Mouse (Mus musculus) midbrain, embryonic 14.5 days (tissue): ENCODE results near the gene Tet1. TPM values are rescaled to one million over a fixed set of nuclear protein-coding genes. Genes with fewer than 3 reads are reported as not detected.

Experiments
- ATAC-seq: fragments of 200-750 bp; cut with Nextera tagmentation; 2 replicates; pipeline ENCODE4 v1.8.0; 2017; ENCODE audit warnings: moderate number of reproducible peaks, moderate library complexity; ENCODE audit not compliant: low FRiP score, low TSS enrichment
- DNase-seq: peaks from one replicate; pipeline ENCODE4 v3.0.0-alpha.2; 2015
- H3K27ac ChIP-seq: fragments of 300-500 bp; sonication (generic); replicated peaks from 2 replicates; pipeline ENCODE4 v1.5.1; 2014; ENCODE audit warnings: mild to moderate bottlenecking, low read depth, low read length, moderate library complexity
- H3K27me3 ChIP-seq: fragments of 300-500 bp; sonication (generic); 2 replicates; pipeline ENCODE4 v1.6.1; 2014; ENCODE audit warnings: low read length, control low read depth, mixed read lengths; ENCODE audit not compliant: control insufficient read depth, insufficient read depth
- H3K36me3 ChIP-seq: fragments of 300-500 bp; sonication (generic); 2 replicates; pipeline ENCODE4 v1.6.1; 2014; ENCODE audit warnings: low read length, control low read depth; ENCODE audit not compliant: control insufficient read depth, insufficient read depth
- H3K4me1 ChIP-seq: fragments of 300-500 bp; sonication (generic); 2 replicates; pipeline ENCODE4 v1.6.1; 2014; ENCODE audit warnings: mild to moderate bottlenecking, antibody characterized with exemption, low read length, control low read depth; ENCODE audit not compliant: control insufficient read depth, insufficient read depth
- H3K4me2 ChIP-seq: fragments of 300-500 bp; sonication (generic); 2 replicates; pipeline ENCODE4 v1.6.1; 2014; ENCODE audit warnings: mild to moderate bottlenecking, low read length, moderate library complexity
- H3K4me3 ChIP-seq: fragments of 300-500 bp; sonication (generic); replicated peaks from 2 replicates; pipeline ENCODE4 v1.5.1; 2014; ENCODE audit warnings: low read depth, low read length
- H3K9ac ChIP-seq: fragments of 300-500 bp; sonication (generic); replicated peaks from 2 replicates; pipeline ENCODE4 v1.6.1; 2014; ENCODE audit warnings: mild to moderate bottlenecking, low read length, moderate library complexity
- H3K9me3 ChIP-seq: fragments of 300-500 bp; sonication (generic); 2 replicates; pipeline ENCODE4 v1.6.1; 2016; ENCODE audit warnings: low read length, control low read depth, mixed read lengths; ENCODE audit not compliant: control insufficient read depth
- WGBS: fragments of 180-500 bp; shearing (Covaris S2); extraction: QIAGEN DNeasy Blood & Tissue Kit; methylation state at CpG from one replicate; pipeline ENCODE4 v1.1.7; 2014; 5-methylcytosine and 5-hydroxymethylcytosine counted together
- polyA plus RNA-seq: library from polyadenylated mRNA; unstranded; fragments of >200 nt; fragmentation: Nextera tagmentation; extraction: Ambion mirVana; gene quantifications from 2 replicates; pipeline ENCODE4 v1.2.1, GENCODE M21; 2014

The Tet1 gene
- polyA plus RNA-seq, 1 experiment from 2014 or later: 44.3 TPM

DNA sequence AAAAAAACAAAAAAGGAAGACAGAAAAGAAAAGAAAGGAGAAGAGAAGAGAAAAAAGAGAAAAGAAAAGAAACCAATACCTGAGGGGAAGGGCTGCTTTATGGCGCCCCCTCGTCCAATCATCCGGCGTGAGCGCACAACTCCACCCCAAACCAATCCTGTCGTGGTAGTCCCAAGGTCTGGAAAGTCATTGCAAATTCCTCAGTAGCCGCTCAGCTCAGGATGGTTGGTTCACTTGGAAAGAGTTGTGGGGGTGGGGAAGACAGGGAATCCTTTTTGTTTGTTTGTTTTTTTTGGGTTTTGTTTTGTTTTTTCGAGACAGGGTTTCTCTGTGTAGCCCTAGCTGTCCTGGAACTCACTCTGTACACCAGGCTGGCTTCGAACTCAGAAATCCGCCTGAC, 23.3 kb downstream of the Tet1 start:
- peaks cover 7% of the 10 kb centered on the region; the same call in 1 of the 2 replicates for H3K27me3 ChIP-seq
- H3K4me3 ChIP-seq: peak overlapping the region; percentile 50; the same call in 1 of the 2 replicates
- peaks cover 17% of the 10 kb centered on the region; the same call in 1 of the 2 replicates for H3K4me1 ChIP-seq
- peak overlapping the region; percentile 96 for H3K4me2 ChIP-seq
- H3K27ac ChIP-seq: no peak overlapping the region
- H3K9ac ChIP-seq: no peak overlapping the region
- WGBS: 46% methylated on average over 10 of the region's 10 CpGs
- ATAC-seq: no peak
- H3K9me3 ChIP-seq: no peaks in the 10 kb centered on the region
- no peaks in the 10 kb centered on the region for H3K36me3 ChIP-seq
- no peak for DNase-seq

DNA sequence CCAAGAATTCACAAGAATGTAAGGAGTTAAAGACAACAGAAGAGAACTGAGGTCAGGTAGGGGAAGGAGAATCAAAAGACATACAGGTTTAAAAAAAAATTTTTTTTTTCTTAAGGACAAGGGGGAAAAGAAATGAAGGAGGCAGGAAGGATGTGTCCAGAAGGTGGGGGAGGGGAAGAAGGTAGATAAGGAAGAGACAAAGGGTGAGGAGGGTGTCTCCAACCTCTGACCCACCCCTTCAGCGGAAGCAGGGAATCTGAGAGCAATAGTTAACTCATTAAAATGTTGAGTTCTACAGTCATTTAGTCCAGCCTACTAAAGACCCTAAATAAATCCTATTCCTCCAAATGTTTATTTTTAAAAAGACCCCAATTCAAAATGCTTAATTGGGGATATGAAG, 24.3 kb downstream of the Tet1 start:
- Histone ChIP-seq H3K4me2 (peak overlapping the region; percentile 1; the same call in 1 of the 2 replicates), H3K9me3 (no peaks in the 10 kb centered on the region), H3K9ac (no peak overlapping the region), H3K36me3 (no peaks in the 10 kb centered on the region), H3K27ac (no peak overlapping the region), H3K27me3 (peaks cover 7% of the 10 kb centered on the region; the same call in 1 of the 2 replicates), H3K4me1 (peaks cover 17% of the 10 kb centered on the region; the same call in 1 of the 2 replicates), H3K4me3 (no peak overlapping the region)
- WGBS: 52% methylated on average over 1 of the region's 1 CpGs
- no peak for ATAC-seq
- DNase-seq: no peak

DNA sequence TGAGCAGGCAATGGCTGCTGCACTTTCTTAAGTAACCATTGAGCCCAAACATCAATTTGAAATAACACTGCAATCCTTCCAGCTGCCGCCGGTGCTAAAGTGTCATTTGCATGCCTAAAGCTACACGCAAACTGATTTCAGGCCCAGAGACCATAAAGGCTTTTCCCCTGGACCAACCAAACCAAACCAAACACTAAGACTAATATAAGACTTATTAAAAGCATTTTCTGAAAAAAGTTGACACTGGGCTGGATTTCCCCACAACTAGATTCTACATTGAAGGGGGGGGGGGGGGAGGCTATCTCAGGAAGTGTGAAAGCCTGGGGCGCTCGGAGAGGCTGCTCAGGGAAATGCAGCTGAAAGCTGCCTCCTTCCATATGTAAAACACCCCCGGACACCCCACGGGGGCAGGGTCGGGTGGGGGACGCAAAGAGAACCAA, 24.8 kb downstream of the Tet1 start:
- Histone ChIP-seq H3K27me3 (peaks cover 7% of the 10 kb centered on the region; the same call in 1 of the 2 replicates), H3K9ac (no peak overlapping the region), H3K4me3 (no peak overlapping the region), H3K27ac (no peak overlapping the region), H3K4me2 (peak overlapping the region; percentile 1; the same call in 1 of the 2 replicates), H3K9me3 (no peaks in the 10 kb centered on the region), H3K4me1 (peaks cover 17% of the 10 kb centered on the region; the same call in 1 of the 2 replicates), H3K36me3 (no peaks in the 10 kb centered on the region)
- ATAC-seq (no peak), DNase-seq (peak; percentile 57)
- WGBS: 7% methylated on average over 9 of the region's 9 CpGs

DNA sequence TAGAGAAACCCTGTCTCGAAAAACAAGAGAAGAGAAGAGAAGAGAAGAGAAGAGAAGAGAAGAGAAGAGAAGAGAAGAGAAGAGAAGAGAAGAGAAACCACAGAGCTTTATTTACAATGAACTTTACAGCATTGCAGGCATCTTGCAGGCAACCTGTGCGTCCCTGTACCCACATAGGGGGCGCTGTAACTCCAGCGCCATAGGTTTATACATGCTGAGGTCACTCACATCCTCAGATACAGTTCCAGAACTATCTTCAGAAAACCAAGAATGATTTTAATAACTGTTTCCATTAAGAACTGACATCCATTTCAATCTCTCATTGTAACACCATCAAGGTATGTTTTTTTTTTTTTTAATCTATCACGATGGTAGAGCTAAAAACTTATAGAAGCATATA, 27.6 kb downstream of the Tet1 start:
- ATAC-seq (no peak), DNase-seq (peak; percentile 40)
- no peaks in the 10 kb centered on the region for H3K9me3 ChIP-seq
- H3K4me2 ChIP-seq: no peak overlapping the region
- H3K27ac ChIP-seq: no peak overlapping the region
- H3K27me3 ChIP-seq: peaks cover 7% of the 10 kb centered on the region; the same call in 1 of the 2 replicates
- H3K36me3 ChIP-seq: 0 out of 2 replicates have a peak, but pooled peaks cover 2% of the 10 kb centered on the region
- no peak overlapping the region for H3K4me3 ChIP-seq
- WGBS: 36% methylated on average over 5 of the region's 5 CpGs
- H3K9ac ChIP-seq: no peak overlapping the region
- H3K4me1 ChIP-seq: peaks cover 8% of the 10 kb centered on the region; the same call in 1 of the 2 replicates

DNA sequence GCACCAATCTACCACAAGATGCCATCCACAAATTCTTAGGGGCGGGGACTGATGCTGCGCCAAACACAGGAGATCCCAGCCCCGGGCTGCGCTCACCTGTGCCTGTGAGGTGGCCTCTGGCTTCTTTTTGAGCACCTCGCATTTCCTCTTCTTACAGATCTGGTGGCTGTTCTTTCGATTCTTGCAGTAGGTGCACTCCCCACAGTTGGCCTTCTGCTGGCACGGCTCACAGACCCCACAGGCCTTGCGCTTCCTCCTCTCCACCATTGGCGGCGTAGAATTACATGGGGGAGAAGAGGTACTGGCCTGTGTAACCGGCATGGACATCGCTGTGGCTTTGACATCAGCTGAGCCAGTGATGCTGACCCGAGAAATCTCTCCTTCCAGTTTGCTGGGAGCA, 30.7 kb downstream of the Tet1 start:
- WGBS: 93% methylated on average over 13 of the region's 13 CpGs
- Histone ChIP-seq H3K9me3 (no peaks in the 10 kb centered on the region), H3K4me3 (no peak overlapping the region), H3K4me1 (no peaks in the 10 kb centered on the region), H3K9ac (no peak overlapping the region), H3K27ac (no peak overlapping the region), H3K4me2 (no peak overlapping the region), H3K27me3 (no peaks in the 10 kb centered on the region), H3K36me3 (0 out of 2 replicates have a peak, but pooled peaks cover 2% of the 10 kb centered on the region)
- ATAC-seq: no peak
- DNase-seq: no peak

DNA sequence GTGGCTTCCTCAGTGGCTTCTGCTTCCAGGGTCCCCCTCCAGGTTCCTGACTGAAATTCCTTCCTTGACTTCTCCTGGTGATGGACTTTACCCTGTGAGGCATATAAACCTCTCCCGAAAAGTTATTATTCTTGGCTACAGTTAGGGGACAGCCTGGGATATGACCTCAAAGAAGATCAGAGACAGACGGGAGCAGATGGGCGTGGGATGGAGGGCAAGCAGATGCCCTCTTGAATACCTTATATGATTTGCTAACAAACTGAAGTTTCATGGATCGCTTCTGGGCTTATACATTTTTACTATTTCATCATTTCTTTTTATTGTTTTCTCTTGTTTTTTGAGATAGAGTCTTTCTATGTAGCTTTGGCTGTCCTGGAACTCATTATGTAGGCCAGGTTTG, 33.2 kb downstream of the Tet1 start:
- ATAC-seq (no peak), DNase-seq (no peak)
- Histone ChIP-seq H3K9ac (no peak overlapping the region), H3K4me3 (no peak overlapping the region), H3K36me3 (0 out of 2 replicates have a peak, but pooled peaks cover 2% of the 10 kb centered on the region), H3K4me2 (no peak overlapping the region), H3K27me3 (no peaks in the 10 kb centered on the region), H3K4me1 (no peaks in the 10 kb centered on the region), H3K9me3 (no peaks in the 10 kb centered on the region), H3K27ac (no peak overlapping the region)
- WGBS: 93% methylated on average over 4 of the region's 4 CpGs

DNA sequence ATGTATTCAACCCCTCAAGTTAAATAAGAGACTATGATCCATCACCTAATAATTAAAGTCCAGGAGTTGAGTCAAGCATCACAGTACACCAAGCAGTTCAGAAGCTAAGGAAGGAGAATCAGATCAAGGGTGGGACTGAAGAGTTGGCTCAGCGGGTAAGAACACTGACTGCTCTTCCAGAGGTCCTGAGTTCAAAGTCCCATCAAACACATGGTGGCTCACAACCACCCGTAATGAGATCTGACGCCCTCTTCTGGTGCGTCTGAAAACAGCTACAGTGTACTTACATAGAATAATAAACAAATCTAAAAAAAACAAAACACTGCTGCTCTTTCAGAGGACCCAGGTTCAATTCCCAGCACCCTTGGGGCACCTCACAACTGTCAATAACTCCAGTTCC, 34.0 kb downstream of the Tet1 start:
- Histone ChIP-seq H3K4me1 (no peaks in the 10 kb centered on the region), H3K9ac (no peak overlapping the region), H3K9me3 (no peaks in the 10 kb centered on the region), H3K27me3 (no peaks in the 10 kb centered on the region), H3K27ac (no peak overlapping the region), H3K36me3 (0 out of 2 replicates have a peak, but pooled peaks cover 2% of the 10 kb centered on the region), H3K4me3 (no peak overlapping the region), H3K4me2 (no peak overlapping the region)
- ATAC-seq: no peak
- no peak for DNase-seq
- 89% methylated on average over 4 of the region's 4 CpGs for WGBS

DNA sequence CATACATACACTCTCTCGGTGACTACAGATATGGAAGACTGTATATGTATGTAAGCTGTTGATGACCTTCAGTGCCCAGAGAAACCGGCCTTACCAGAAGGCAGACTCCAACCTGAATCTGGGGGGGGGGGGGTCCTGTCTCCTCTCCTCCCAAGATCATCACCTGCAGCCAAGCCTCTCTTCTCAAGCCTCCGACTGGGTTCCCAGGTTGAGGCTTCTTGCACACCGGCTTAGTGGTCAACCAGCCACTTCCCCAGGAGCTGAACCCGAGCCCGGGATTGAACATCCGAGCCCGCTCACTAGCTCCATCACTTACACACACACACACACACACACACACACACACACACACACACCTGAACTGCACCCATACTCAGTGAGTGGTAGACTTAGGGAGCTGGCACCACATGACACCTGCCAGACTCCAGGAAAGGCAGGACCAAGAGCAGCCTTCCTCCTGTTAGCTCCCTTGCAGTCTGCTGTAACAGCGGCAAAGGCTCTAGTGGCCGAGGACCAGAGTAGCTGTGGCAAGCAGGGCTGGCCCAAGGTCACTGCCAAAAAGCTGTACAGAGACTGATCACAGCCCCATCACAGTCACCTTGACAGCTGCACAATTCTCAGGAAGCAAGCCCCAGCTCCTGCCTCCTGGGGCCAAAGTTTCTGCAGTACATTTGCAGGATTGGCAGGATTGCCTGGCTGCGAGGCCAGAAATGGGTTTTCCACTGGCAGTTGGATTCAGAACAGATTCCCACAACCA, 42.6 kb downstream of the Tet1 start:
- Histone ChIP-seq H3K27ac (peak overlapping the region; percentile 97), H3K9me3 (0 out of 2 replicates have a peak, but pooled peaks cover 4% of the 10 kb centered on the region), H3K4me2 (peak overlapping the region; percentile 65), H3K4me3 (peak overlapping the region; percentile 56), H3K36me3 (no peaks in the 10 kb centered on the region), H3K4me1 (peaks cover 29% of the 10 kb centered on the region), H3K27me3 (no peaks in the 10 kb centered on the region), H3K9ac (peak overlapping the region; percentile 85)
- peak; percentile 59 for DNase-seq
- peak; percentile 37; the same call in 1 of the 2 replicates for ATAC-seq
- WGBS: 12% methylated on average over 11 of the region's 11 CpGs
